Mouse (Mus musculus): ENCODE data around the gene Galntl6.

Galntl6 gene

DNA sequence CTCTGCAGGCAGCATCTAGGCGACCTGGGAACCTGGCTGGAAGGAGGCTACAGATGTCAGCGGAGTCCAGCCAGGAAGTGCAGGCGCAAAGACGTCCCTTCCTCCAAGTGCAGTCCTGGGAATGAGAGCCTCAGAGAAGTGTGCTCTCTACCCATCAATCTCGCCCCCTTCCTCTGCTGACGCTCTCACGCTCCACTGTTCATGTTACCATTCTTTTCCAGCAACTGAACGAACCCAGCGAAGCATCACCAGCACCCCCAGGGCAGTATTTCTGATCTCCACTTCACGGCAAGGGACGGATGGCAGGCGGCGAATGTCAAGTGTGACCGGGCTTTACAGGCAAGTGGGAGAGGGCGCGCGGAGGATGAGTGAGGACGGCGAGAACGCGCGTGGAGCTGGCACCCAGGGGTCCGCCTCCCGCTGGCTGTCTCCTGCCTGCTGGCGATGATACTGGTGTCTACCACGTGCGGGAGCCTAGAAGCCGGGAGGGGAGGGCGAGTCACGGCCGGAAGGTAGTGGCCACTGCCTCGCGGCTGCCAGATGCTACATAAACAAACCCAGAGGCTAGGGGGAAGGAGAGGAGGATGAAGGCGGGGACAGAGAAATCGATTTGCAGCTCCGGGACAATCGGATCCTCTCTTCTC is at the start of gene Galntl6:
Galntl6 (minus strand) TSS at position 445 of the 644 bp plus-strand sequence.
- DNase-seq (ENCODE audit: extremely low read depth, low read depth, low spot score): no peak

DNA sequence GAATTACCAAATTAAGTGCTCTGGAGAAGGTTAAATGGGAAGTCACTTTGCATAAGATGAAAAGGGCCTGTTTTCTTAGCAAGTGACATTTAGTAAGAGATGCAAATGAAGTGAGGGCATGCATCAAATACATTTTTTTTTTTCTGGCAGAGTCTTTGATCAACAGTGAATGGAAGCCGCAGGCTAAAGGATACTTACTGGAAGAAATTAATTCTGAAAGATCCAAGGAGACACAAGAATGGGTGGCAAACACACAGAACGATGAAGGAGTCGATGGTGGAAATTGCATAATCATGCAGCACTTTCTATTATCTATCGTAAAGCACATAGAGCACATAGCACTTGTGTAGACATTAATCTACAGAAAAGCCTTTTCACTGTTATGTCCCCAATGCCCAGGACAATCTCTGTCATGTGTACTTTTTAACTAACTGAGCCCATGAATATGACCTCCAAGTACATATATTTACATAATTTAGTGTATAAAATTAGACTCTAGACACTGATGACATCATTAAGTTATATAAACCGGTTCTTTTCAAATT is 44.8 kb upstream of the Galntl6 start:
- no peak for DNase-seq (ENCODE audit: extremely low read depth, low read depth, low spot score)

DNA sequence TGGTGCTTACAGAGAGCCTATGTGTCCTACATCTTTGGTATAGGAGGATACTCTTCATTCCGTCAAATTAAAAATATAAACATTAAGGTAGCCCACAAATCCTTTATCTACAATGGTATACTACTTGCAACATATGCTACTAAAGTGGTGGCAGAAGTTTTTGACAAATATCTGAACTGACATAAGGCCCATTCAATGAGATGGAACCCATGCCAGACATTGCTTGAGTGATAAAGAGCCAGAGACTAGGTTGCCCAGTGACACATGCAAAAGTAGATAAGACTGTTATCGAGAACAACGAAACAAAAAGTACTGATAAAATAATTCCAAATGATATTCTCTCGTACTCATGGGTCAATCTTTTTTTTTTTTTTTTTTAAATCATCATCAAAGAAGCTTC is 31.3 kb upstream of the Galntl6 start:
- no peak for DNase-seq (ENCODE audit: extremely low read depth, low read depth, low spot score)

DNA sequence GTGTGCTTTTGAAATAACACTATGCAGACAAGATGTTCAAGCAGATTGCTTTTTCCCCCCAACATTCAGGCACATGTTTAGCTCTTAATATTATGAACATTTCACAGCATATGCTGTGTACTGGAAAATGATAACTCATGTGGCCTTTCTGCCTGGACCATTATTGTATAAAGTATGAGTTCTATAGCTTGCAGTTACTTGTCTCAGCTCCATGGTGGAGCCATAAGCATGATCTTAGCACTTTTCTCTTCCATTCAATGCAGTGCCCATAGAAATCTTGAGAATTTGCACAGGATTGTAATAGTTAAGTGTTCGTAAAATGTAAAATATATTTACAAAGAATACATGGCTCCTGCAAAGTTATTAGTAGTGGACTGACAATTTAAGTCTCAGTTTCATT is 18.6 kb upstream of the Galntl6 start:
- no peak for DNase-seq (ENCODE audit: extremely low read depth, low read depth, low spot score)

DNA sequence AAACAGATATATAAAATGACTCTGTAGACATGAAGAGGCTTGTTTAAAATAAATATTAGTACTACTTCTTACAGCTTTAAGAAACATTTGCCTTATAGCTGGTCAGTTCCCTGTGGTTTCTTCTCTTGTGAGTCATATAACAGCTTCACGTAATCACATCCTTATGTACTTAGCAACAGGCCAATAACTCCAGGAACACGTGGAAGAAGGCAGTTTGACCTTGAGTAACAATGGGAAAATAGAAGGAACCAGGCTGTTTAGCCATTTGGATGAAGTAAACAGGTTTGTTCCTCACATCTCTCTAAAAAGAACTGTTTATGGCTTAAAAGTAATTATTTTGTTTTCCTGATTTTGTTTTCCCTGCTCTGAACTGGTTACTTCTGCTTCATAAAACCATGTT is 2.7 kb upstream of the Galntl6 start:
- no peak for DNase-seq (ENCODE audit: extremely low read depth, low read depth, low spot score)

DNA sequence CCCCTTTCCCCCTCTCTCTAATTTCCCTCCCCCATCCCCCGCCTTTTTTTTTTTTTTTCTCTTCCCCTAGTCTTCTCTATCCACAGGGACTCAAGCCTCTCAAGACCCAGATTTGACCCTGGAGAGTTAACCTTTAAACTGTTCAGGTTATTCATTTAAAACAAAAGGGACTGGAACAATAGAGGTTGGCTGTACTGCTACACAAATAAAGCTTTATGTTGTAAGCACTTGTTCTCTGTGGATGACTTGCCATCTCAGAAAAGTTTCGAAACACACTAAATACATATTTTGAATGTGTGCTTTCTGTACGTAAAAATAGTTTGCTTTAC is 1.2 kb upstream of the Galntl6 start:
- no peak for DNase-seq (ENCODE audit: extremely low read depth, low read depth, low spot score)

DNA sequence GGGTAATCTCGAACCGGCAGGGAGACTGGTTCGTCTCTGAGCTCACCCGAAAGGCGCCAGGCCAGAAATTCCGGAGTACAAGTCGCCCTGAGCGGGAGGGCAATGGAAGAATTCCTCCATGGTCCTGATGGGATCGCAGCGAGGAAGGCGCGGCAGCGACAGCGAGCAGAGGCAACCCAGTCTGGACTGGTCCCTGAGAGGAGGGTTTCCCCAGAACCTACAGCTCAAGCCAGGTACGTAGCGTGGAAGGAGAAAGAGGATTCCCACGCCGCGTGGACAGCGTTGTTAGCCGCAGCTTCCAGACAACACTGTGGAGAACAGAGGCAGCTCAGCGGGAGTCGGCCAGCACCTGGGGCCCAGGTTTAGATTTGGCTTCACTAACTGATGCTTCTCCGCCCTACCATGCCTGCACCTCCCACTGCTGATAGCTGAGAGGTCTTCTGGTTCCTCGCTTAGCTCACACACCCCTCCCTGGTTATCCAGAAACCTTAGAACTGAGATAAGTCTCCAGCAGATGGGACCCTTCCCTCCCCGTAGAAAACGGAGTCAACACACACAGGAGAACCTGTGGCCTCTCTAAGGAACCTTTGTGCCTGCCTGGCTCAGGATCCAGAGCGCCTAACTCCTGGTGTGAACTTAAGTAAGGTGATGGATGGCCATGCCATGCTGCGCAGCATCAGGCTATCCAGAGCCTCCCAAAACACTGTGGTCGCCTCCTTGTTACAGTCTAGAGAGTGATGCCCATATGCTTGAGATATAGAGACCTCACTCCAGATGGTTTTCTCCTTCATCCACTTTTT is 600 bp upstream of the Galntl6 start:
- no peak for DNase-seq (ENCODE audit: extremely low read depth, low read depth, low spot score)

DNA sequence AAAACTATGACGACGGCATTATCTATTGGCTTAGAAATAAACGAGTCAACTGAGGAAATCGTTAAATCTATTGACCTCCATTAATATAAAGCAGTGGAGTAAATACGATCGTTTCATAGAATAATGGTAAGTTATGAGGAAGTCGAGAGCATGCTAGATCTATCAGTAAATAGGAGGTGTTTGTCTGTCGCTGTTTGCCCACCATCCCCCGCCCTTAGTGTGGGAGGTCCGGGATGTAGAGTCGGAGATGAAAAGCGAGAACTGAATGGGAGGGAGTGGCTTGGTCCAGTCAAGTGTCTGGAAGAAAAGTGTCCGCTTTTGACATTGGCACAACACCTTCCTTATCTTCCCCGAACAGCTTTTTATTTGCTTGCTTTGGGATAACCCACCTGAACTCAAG is 763 bp downstream of the Galntl6 start, which contains the start of gene BC030500:
BC030500 (plus strand) TSS at position 79 of the 400 bp plus-strand sequence.
- DNase-seq (ENCODE audit: extremely low read depth, low read depth, low spot score): no peak

DNA sequence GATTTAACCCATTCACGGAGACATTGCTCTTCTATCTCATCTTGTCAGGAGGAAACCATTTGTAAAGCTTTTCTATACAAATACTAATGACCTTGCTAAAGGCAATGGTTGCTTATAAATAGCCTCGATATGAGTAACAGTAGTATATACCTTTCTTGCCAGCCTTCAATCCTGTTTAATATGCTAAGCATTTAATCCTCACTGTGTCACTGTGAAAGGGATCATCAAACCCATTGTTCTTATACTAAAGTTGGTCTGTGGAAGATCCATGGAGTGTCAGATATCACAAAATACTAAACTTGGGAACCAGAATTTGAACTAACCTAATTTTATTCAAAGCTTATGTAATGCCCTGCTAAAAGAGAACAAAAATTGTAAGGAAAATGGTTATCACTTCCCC is 8.0 kb downstream of the Galntl6 start:
- no peak for DNase-seq (ENCODE audit: extremely low read depth, low read depth, low spot score)

DNA sequence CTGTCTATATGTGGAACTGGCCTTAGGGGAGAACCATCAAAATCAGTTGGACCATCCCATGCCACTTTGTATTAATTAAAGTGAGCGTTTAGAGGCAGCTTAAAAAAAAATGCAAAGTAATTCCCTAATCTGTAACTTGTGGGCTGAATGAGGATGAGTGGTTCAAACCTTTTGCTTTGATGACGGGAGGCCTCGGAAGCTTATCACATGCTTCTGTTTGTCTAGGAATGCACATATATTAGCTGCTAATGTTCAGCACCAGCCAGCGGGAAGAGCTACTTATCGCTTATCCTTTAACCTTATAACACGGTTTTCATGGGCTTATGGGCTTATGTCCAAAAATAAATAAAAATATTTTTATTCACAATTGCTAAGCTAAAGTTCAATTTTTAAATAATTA is 16.5 kb downstream of the Galntl6 start:
- no peak for DNase-seq (ENCODE audit: extremely low read depth, low read depth, low spot score)

DNA sequence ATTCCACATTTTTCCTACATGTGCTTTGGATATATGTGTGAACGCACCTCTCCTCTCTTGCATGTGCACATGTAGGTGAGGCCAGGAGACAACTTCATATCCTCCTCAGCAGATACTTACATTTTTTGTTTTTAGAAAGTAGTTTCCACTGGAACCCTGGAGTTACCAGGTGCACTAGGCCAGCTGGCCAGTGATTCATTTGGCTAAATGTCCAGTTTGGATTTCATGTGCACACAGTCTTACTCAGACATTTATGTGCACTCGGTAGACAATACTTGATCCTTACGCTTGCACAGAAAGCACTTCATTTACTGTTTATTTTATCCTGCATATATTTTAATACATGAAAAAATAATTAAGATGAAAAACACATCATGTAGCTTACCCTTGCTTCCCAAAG is 21.8 kb downstream of the Galntl6 start:
- no peak for DNase-seq (ENCODE audit: extremely low read depth, low read depth, low spot score)

DNA sequence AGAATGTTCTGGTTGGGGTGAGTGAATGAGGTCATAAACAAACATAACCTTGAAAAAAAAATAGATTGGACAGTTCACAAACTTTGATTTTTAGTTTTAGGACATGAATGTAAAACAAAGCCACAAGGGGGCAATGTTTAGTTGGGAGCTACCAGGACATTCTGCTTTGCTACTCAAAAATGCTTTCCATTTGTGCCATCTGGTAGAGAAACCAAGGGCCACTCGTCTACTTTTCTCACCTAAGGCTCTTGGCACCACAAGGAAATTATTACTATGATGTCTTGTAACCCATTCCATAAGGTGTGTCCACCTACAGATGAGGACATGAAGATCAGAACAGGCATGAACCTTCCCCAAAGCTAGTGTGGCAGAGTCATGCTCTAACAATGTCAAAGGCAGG is 26.0 kb downstream of the Galntl6 start:
- no peak for DNase-seq (ENCODE audit: extremely low read depth, low read depth, low spot score)

DNA sequence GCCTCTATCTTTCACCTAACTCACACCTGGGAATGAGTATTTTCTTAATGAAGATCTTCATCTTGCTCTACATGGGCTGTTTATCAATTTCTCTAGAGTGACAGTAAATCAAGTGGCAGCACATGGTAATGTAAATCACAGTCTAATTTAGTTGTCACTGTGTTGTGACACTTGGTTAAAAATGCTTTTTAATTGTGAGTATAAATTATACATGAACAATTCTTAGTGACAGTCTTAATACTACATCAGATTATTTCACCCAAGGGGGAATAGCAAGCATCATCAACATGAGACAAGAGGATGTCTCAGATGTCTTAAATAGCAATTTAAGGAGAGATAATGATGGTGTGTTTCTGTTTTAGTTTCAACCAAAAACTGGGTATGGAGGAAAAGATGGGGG is 88.1 kb downstream of the Galntl6 start:
- no peak for DNase-seq (ENCODE audit: extremely low read depth, low read depth, low spot score)

DNA sequence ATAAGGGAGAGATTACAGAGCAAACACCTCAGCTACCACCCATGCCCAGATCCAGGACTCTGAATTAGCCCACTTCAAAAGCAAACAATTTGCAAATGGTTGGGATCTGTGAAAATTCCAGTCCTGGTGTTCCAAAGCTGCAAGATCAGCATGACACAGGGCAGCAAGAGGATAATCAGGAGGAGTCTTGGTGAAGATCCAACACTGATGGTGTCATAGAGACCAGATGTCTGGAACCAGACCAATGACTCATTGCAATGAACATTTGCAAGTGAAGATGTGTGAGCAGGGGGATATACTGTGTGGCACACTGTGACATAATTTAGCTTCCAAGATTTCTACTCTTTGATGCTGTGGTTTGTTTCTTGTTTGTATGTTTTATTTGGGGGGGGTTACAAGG is 107.2 kb downstream of the Galntl6 start:
- no peak for DNase-seq (ENCODE audit: extremely low read depth, low read depth, low spot score)

DNA sequence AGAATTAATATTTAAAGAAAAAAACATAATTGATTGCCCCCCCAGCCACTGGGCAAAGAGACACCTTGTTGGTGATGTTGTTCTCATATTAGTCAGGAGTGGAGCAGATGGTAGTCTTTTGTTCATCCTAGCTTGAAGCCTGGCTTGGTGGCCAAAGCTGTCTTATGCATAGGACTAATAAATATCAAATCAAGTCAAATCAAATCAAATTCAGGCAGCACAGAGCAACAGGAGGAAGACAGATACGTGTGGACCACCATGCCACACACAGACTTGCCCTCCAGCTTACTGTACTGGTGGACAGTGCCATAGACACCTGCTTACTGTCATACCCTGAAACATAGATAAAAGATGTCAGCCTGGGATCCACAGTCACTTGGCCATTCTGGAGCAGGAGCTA is 110.6 kb downstream of the Galntl6 start:
- DNase-seq (ENCODE audit: extremely low read depth, low read depth, low spot score): no peak

DNA sequence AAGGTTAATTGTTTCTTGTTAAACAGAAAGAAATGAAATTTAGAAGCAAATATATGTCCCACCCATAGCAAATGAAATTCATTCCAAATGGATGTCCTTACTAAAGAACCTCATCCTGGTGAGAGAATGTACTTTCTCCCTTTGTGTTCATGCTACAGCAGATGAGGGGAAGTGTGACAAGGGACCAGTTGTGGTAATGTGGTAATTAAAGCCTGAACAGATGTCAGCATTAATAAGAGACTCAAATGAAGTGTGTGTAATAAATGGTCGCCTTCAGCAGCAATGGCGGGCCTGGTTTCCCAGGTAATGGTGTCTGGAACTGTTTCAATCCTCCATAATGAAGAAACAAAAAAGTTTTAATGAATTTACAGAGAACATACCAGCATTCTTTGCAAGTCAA is 158.7 kb downstream of the Galntl6 start:
- no peak for DNase-seq (ENCODE audit: extremely low read depth, low read depth, low spot score)

DNA sequence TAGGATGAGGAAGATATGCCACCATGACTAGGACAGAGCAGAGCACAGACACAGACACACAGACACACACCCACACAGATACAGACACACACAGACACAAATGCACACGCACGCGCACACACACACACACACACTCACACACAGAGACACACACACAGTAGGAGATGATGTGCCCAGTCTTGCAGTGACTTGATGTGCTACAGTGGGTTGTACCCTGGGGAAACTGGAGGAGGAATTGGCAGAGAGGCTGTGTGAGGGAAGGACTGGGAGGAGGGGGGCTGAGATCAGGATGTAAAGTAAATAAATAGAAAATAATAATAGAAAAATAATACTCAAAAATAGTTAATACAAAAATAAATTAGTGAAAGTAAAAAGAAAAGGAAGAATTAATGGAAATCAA is 174.5 kb downstream of the Galntl6 start:
- DNase-seq (ENCODE audit: extremely low read depth, low read depth, low spot score): no peak

DNA sequence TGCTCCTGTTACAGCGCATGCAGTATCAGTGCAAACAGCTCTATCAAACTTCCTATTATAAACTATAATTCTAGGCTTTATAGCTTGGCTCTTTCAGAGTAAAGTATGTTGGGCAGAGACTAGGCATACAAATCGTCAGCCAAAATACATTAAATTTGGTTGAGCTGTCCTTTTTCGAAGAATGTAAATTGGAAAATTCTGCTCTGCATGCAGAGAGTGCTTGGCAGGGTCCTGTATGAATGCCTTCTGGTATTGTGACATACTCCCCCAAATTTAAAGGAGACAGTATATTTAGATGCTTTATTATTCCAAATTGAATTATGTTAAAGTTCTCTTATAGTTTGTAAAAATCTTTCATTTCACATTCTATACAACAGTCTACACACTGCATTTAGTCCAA is 220.7 kb downstream of the Galntl6 start:
- no peak for DNase-seq (ENCODE audit: extremely low read depth, low read depth, low spot score)

DNA sequence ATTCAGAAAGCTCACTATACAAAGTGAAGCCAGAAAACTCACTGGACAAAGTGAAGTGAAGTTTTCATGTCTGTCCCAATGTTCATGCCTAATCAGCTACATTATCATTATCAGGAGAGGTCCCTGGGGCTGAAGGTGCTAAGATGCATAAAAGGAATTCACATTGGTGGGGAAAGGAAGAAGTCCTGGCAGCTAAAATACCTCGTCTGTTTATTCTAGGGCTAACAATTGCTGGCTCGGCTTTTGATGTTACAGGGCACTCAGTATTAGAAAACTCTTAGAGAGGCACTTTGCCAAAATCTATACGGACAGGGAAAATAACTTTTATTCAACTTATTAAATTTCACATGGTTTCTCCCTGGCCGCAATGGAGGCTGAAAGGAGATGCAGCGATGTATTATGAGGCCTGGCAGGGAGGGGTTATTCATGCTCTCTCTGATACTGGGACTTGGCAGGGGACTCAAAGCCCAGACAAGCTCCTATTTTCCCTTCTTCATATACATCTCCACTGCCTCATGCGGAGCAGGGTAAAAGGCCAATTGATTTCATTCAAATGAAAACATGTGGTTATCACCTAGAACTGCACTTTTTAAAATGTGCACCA is 234.5 kb downstream of the Galntl6 start:
- no peak for DNase-seq (ENCODE audit: extremely low read depth, low read depth, low spot score)

DNA sequence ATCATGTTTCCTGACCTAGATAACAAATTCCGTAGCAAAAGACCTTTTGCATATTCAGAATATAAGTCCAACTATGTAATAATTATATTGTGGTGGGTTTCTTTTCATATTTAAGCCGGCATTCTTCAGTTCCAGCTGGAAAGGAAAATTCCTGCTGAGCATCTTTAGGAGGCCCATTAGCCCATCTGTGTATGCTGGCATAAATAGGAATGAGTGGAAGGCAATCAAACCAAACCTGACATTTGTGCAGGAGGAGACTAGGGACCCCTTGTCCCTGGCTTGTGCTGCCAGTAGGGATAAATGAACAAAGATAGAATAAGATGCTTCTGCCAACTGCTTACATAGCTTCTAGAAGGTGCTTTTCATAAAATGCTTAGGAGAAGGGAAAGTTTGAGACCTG is 243.4 kb downstream of the Galntl6 start:
- DNase-seq (ENCODE audit: extremely low read depth, low read depth, low spot score): no peak

DNA sequence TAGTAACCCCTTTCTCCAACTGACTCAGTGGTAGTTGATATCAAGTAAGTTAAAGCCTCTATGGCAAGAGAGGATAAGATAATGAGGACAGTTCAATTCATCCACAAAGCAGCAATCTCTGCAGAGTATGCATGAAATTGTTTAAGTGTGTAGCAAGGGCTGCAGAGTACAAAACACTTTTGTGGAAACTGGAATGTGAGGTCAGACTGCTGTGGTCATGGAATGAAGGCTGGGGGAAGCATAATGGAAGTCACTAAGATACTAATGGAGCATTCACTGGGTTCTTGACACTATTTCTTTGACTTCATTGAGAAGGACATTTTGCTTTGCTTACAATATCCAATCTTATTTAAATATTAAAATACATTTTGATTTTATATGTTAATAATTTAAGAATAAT is 252.4 kb downstream of the Galntl6 start:
- DNase-seq (ENCODE audit: extremely low read depth, low read depth, low spot score): no peak

DNA sequence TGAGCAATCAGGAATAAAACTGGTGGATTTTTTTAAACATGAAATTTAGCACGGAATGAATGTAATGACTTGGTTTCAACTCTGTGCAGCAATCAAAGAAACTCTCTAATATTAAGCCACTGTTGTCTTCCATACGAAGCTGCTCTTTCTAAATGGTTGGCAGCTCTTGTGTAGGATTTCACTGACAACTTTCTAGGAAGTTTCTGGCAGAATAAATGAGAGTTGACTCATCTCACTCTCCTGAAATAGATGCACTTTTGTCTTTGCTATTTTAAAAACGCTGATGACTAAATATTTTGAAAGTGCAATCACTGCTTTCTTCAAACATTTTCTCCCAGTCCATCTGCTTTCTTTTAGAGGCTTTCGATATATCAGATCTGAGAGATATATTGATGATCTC is 256.8 kb downstream of the Galntl6 start:
- no peak for DNase-seq (ENCODE audit: extremely low read depth, low read depth, low spot score)
